ENCODE assay signal across 20 mouse cellular contexts in the genomic region with DNA sequence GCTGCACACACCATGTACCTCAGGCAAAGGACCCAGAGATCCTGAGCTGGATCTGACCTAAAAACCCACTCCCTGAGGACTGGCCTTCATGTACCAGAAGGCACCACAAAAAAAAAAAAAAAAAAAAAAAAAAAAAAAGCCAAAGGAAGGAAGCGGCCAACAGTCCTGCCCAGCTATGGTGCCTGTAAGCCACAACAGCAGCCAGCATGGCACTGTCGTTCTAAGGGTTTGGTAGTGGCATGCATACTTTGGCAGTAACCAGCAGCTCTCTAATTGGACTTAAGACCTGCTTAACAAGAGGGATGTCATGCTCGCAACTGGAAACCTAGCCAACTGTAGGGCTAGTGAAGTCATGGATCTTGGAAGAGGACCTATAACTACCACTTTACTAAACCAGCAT.
DNase-seq lines count a peak whose midpoint lies in the region; ATAC-seq lines count a peak whose summit lies in the region.
"Had no signal": no experiment of that assay in that cellular context is flagged by ENCODE, and none has a peak within 500 bp of the region (broad histone marks: within the 10 kb centered on the region; RNA-seq: fewer than 3 reads in every experiment).

No protein-coding gene starts in this region.

- intact Hi-C loops in heart, postnatal 36 days (cut with DNase I): no loop called here

- DNase-seq in heart, adult 11 months: peak; percentile 27
- DNase-seq in heart, postnatal 36 days: no peak
- DNase-seq in 416B (ENCODE audit: low read depth): peak; percentile 79
- DNase-seq in embryo, embryonic 10.5 days (ENCODE audit: low spot score): no peak
- DNase-seq: adrenal gland, adult 2 months; adrenal gland, adult 8-10 months; adrenal gland, postnatal 10 days; adrenal gland, postnatal 14 days; adrenal gland, postnatal 25 days; adrenal gland, postnatal 36 days; B cell, adult 2 months; cerebellum, adult 11 months; cerebellum, adult 11-12 months; cerebellum, adult 18-20 months; cerebellum, adult 2 months; cerebellum, adult 8-10 months had no signal

- ATAC-seq in common myeloid progenitor, adult 5-6 weeks (replicated peaks; ENCODE audit: low read depth, poor library complexity, severe bottlenecking): peak; percentile 43
- no peak for ATAC-seq in CD4-positive, CD25-positive, alpha-beta regulatory T cell, adult 4 months
- ATAC-seq: activated CD4-positive, CD25-positive, alpha-beta regulatory T cell, adult 4 months; Patski had no signal

Comparison
In these comparisons a context has a peak if more than half of its experiments do, and no peak if none do; other contexts are left out.
1. DNase-seq: peak in heart, adult 11 months (single experiment) and 416B (single experiment); none in heart, postnatal 36 days (0 of 2) and embryo, embryonic 10.5 days (single experiment).